Mouse (Mus musculus): ENCODE data around the gene Fam71b. TPM values are rescaled to one million over a fixed set of nuclear protein-coding genes. Genes with fewer than 3 reads are reported as not detected.

Gene Fam71b
- total and polyA plus RNA-seq, 3 experiments = not detected

- Histone ChIP-seq H3K4me3 (ENCODE audit: control insufficient read depth in 1 of 2, insufficient read depth in 1 of 2, low read depth in 2 of 2, low read length in 2 of 2) (no peak overlapping the region), H3K27me3 (ENCODE audit: control insufficient read depth in 1 of 2, insufficient read depth in 2 of 2, low read length in 2 of 2) (peaks cover 4 to 5% of the 10 kb centered on the region in 2 experiments; a peak in 3 of 4 replicates), H3K9ac (ENCODE audit: control insufficient read depth, low read depth, low read length, poor library complexity, severe bottlenecking) (no peak overlapping the region), H3K9me3 (replicated peaks; ENCODE audit: insufficient read depth, low read length) (no peaks in the 10 kb centered on the region), H3K79me2 (ENCODE audit: control insufficient read depth, insufficient read depth, low read length, poor library complexity) (no peaks in the 10 kb centered on the region), H3K4me1 (ENCODE audit: control insufficient read depth in 1 of 2, insufficient read depth in 2 of 2, low read length in 2 of 2) (no peaks in the 10 kb centered on the region), H3K36me3 (ENCODE audit: control insufficient read depth in 1 of 2, insufficient read depth in 2 of 2, low read length in 2 of 2) (no peaks in the 10 kb centered on the region), H3K27ac (ENCODE audit: control insufficient read depth, low read depth, low read length) (no peak overlapping the region)
- no peak for TF ChIP-seq ZKSCAN1 (IDR thresholded peaks at IDR 0.05; ENCODE audit: low read depth, low read length)
- no peak for TF ChIP-seq TBP (IDR thresholded peaks at IDR 0.05; ENCODE audit: low read depth, low read length)
- TF ChIP-seq CHD2 (IDR thresholded peaks at IDR 0.05; ENCODE audit: low read length) = no peak
- no peak for TF ChIP-seq RCOR1 (IDR thresholded peaks at IDR 0.05; ENCODE audit: low read depth, low read length)
- TF ChIP-seq SIN3A (IDR thresholded peaks at IDR 0.05; ENCODE audit: low read length) = no peak
- TF ChIP-seq UBTF (IDR thresholded peaks at IDR 0.05; ENCODE audit: borderline replicate concordance, insufficient read depth, low read depth, low read length) = no peak
- no peak for TF ChIP-seq MYB (IDR thresholded peaks at IDR 0.05; ENCODE audit: low read depth, low read length)
- no peak for TF ChIP-seq ELF1 (IDR thresholded peaks at IDR 0.05; ENCODE audit: low read depth, low read length)
- no peak for TF ChIP-seq SMC3 (IDR thresholded peaks at IDR 0.05; ENCODE audit: low read depth, low read length)
- TF ChIP-seq NELFE (IDR thresholded peaks at IDR 0.05; ENCODE audit: low read depth, low read length) = no peak
- TF ChIP-seq MEF2A (IDR thresholded peaks at IDR 0.05; ENCODE audit: extremely low read depth, insufficient replicate concordance, low read depth, low read length, poor library complexity, severe bottlenecking) = no peak
- no peak for TF ChIP-seq USF1 (IDR thresholded peaks at IDR 0.05; ENCODE audit: low read depth, low read length)
- TF ChIP-seq GABPA (IDR thresholded peaks at IDR 0.05; ENCODE audit: low read depth, low read length) = no peak
- TF ChIP-seq POLR2AphosphoS5 (IDR thresholded peaks at IDR 0.05; ENCODE audit: borderline replicate concordance, low read depth, low read length) = no peak
- no peak for TF ChIP-seq MAX (IDR thresholded peaks at IDR 0.05; ENCODE audit: low read length)
- no peak for TF ChIP-seq ZNF384 (IDR thresholded peaks at IDR 0.05; ENCODE audit: low read depth, low read length)
- TF ChIP-seq EP300 (IDR thresholded peaks at IDR 0.05; ENCODE audit: low read depth in 1 of 2, low read length in 2 of 2) = no peak
- TF ChIP-seq E2F4 (IDR thresholded peaks at IDR 0.05; ENCODE audit: borderline replicate concordance, low read depth, low read length) = no peak
- TF ChIP-seq BHLHE40 (IDR thresholded peaks at IDR 0.05; ENCODE audit: borderline replicate concordance, low read depth, low read length) = no peak
- no peak for DNase-seq (ENCODE audit: low read depth, low spot score)
These were observed 2.6 kb downstream of the Fam71b start for GRCm38 (mm10) chr11:46398933-46399383.

- DNase-seq (ENCODE audit: low read depth, low spot score) = no peak
- Histone ChIP-seq H3K79me2 (ENCODE audit: control insufficient read depth, insufficient read depth, low read length, poor library complexity) (no peaks in the 10 kb centered on the region), H3K27ac (ENCODE audit: control insufficient read depth, low read depth, low read length) (no peak overlapping the region), H3K27me3 (ENCODE audit: control insufficient read depth in 1 of 2, insufficient read depth in 2 of 2, low read length in 2 of 2) (peaks cover 4 to 5% of the 10 kb centered on the region in 2 experiments; a peak in 3 of 4 replicates), H3K9me3 (replicated peaks; ENCODE audit: insufficient read depth, low read length) (no peaks in the 10 kb centered on the region), H3K4me1 (ENCODE audit: control insufficient read depth in 1 of 2, insufficient read depth in 2 of 2, low read length in 2 of 2) (no peaks in the 10 kb centered on the region), H3K9ac (ENCODE audit: control insufficient read depth, low read depth, low read length, poor library complexity, severe bottlenecking) (no peak overlapping the region), H3K36me3 (ENCODE audit: control insufficient read depth in 1 of 2, insufficient read depth in 2 of 2, low read length in 2 of 2) (no peaks in the 10 kb centered on the region), H3K4me3 (ENCODE audit: control insufficient read depth in 1 of 2, insufficient read depth in 1 of 2, low read depth in 2 of 2, low read length in 2 of 2) (no peak overlapping the region)
- TF ChIP-seq USF2 (IDR thresholded peaks at IDR 0.05; ENCODE audit: borderline replicate concordance in 1 of 2, insufficient read depth in 1 of 2, low read depth in 1 of 2, low read length in 2 of 2) (no peak), RAD21 (IDR thresholded peaks at IDR 0.05; ENCODE audit: low read depth, low read length) (no peak), ZC3H11A (IDR thresholded peaks at IDR 0.05; ENCODE audit: low read depth, low read length) (no peak), NELFE (IDR thresholded peaks at IDR 0.05; ENCODE audit: low read depth, low read length) (no peak), TAL1 (IDR thresholded peaks at IDR 0.05; ENCODE audit: low read length) (no peak), GATA1 (IDR thresholded peaks at IDR 0.05; ENCODE audit: low read depth, low read length) (no peak), MYB (IDR thresholded peaks at IDR 0.05; ENCODE audit: low read depth, low read length) (no peak), BHLHE40 (IDR thresholded peaks at IDR 0.05; ENCODE audit: borderline replicate concordance, low read depth, low read length) (no peak), MAX (IDR thresholded peaks at IDR 0.05; ENCODE audit: low read length) (no peak), MXI1 (IDR thresholded peaks at IDR 0.05; ENCODE audit: low read depth, low read length) (no peak), CHD1 (IDR thresholded peaks at IDR 0.05; ENCODE audit: low read depth, low read length) (no peak), SIN3A (IDR thresholded peaks at IDR 0.05; ENCODE audit: low read length) (no peak), HCFC1 (IDR thresholded peaks at IDR 0.05; ENCODE audit: low read depth, low read length) (no peak), ETS1 (IDR thresholded peaks at IDR 0.05; ENCODE audit: low read depth, low read length) (no peak), MAFK (IDR thresholded peaks at IDR 0.05; ENCODE audit: borderline replicate concordance, low read depth, low read length) (no peak), JUND (IDR thresholded peaks at IDR 0.05; ENCODE audit: low read depth, low read length) (no peak), MYC (IDR thresholded peaks at IDR 0.05; ENCODE audit: low read depth, low read length) (no peak), SMC3 (IDR thresholded peaks at IDR 0.05; ENCODE audit: low read depth, low read length) (no peak), POLR2AphosphoS5 (IDR thresholded peaks at IDR 0.05; ENCODE audit: borderline replicate concordance, low read depth, low read length) (no peak), TBP (IDR thresholded peaks at IDR 0.05; ENCODE audit: low read depth, low read length) (no peak)
These were observed 5.2 kb downstream of the Fam71b start for GRCm38 (mm10) chr11:46401555-46401954.
